Mouse (Mus musculus): ENCODE measurements around the gene Tnfsf13.

The Tnfsf13 gene

DNA sequence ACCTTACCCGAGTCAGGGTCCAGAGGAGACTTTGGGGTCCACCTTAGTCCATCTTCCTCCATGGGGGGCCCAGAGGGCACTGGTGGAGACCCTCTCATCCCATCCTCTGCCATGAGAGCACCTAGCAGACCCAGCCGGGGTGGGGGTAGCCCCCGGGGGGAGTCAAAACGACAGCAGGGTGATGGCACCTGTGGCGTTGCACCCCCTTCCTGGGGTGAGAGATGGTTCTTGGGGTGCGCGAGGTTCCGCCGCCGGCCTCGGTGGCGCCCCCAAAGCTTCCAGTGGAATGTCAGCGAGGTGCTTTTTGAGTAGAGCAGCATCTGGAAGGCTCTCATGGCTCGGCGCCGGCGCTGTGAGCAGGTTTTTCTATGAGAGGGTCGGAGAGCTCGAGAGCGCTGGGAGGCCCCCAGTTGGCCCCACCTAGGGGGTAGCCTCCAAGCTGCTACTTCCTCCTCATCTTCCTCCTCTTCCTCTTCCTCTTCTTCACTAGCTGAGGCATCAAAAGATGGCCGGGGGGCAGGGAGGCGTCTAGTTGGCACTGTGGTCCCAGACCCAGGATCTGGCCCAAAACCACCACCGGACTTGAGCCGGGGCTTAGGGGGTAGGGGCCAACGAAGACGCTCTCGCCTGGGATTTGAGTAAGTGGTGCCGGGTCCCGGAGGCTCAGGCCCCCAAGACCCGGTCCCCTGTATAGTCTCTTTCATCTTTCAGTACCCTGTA is 5.3 kb downstream of the Tnfsf13 start:
- no peak for DNase-seq (ENCODE audit: low spot score)

DNA sequence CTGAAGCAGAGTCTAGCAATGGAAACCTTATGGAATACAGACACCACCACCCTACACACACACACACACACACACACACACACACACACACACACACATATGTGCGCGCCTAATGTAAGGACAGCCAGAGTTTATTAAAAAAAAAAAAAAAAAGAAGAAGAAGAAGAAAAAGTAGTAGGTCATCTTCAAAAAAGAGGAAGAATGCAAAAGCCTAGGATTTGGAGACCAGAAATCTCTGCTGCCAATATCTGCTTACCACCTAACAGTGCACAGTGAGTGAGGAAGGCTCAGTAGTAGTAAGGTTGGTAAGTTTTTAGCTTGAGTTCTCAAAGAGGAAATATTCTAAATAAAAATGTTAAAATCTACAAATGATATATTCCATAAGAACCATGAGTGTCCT is 6.4 kb downstream of the Tnfsf13 start:
- no peak for DNase-seq (ENCODE audit: low spot score)

DNA sequence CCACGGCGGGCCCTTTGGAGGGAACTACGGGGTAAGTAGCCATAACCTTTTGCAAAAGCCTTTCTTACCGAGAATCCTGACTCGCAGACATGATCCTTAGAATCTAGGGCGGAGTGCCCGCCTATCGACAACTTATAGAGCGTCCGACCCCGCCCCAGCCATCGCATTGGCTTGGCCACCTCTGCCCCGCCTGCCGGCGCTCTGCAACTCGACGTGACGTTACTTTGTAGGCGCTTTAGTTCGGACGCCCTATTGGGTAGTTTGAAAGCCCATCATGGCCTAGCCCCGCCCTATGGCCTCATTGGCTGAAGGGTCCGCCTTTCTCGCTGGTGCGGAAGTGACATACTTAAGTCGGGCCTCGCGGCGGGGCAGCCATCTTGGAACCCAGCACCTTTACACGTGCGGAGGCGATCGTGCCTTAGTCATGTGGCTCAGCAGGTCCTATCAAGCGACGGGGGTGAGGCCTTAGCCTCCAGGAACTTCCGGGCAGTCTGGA is 13.3 kb downstream of the Tnfsf13 start, which contains the start of gene Eif4a1:
Gene Eif4a1 (minus strand): TSS at position 213 of the 496 bp plus-strand sequence.
- peak; percentile 100 for DNase-seq (ENCODE audit: low spot score)

DNA sequence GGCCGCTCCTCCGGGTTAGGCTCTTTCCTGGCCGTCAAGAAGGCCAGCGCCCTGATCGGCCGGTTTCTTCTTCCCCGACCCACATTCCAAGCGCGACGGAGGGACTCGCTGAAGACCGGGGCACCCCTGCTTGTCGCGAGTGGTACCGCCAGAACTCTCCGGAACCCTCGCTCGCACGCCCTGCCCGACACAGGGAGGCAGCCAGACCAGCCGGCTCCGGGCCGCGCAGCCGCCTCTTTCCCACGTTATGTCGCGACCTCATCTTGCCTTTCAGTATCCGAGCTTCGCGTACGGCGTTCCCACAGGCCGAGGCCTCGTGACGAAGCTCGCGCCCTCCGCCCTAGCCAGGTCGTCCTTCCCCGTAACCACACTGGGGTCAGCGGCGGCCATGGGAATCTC is 13.9 kb downstream of the Tnfsf13 start:
- DNase-seq (ENCODE audit: low spot score): no peak

DNA sequence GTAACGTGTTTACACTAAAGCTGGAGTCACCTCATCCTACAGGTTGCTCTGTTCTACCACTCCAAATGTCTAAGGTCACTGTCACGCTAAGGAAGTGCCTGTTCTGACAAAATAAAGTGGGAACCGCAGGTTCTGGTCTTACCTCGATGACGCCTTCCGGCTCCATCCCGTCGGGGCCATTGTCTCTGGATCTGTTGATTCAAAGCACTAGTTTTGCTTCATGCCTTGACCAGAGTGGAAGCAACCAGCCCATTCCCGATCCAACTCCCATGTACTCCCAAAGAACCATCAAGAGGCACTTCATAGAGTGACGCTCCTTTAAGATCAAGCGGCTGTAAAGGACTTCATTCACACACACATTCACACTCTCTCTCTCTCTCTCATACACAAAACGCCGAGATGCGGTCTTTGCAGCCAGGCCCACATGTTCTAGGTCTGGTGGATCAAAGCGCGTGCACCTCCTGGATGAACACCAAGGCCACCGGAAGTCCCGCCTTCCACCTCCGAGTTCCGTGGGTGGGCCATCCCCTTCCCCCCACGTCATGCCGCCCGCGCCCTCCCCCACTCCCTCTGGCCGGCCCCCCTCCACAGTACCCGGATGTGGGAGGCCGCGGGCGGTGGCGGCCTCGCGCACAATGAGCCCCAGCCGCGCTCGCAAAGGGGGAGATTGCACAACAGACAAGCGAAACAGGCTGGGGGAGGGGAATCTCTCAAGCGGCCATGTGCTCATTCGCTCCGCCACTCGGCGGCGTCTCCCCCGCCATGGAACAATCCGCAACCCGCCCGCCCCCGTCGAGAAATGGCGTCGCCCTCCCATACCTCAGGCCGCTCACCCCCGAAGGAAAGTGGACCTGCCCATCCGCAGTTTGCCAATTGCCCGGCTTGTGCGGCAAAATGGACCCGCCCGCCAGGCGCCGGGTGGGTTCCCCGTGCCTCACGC is 14.5 kb downstream of the Tnfsf13 start:
- DNase-seq (ENCODE audit: low spot score): peak; percentile 89

DNA sequence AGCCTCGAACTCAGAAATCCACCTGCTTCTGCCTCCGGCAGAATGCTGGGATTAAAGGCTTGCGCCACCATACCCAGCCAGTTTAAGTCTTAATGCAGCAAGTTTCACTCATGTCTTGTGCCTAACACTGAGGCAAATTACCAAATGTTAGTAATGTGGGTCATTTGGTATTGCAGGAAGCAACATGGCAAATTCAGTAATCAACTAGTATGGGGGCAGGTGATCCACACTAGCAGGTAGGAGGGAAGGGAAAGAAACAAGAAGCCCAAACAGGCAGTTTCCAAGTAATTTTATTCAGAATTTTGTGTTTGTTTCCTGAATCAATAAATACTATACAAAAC is 18.9 kb downstream of the Tnfsf13 start:
- DNase-seq (ENCODE audit: low spot score): no peak

DNA sequence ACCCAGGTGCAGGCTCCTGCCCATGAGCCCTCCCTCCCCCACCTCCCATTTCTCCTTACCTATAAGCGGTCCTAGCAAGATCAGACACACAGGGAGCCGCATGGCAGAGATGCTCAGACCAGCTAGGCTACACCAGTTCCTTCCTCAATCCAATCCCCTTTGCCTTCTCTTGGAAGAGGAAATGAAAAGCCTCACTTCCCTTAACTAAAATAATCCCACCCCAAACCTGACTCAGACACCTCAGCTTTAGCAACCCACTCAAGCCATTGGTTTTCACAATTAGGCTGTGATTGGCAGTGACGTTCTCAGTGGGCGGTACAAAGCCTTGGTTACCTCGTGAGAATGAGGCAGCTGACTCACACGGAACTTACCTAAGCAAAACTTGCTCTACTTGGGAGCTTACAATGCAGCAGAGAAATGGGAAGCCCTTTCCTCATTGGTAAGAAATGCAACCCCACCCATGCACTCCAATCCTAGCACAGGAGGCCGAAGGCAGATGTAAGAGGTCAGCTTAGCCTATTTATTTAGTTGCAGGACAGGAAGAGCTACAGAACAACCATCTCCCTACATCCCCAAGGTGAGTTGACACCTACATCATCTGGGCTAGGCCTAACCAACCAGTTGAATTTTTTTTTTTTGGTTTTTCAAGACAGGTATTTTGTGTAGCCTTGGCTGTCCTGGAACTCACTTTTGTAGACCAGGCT is 19.5 kb downstream of the Tnfsf13 start, which contains the start of gene Cd68:
Gene Cd68 (minus strand): TSS at position 193 of the 704 bp plus-strand sequence.
- peak; percentile 60 for DNase-seq (ENCODE audit: low spot score)

DNA sequence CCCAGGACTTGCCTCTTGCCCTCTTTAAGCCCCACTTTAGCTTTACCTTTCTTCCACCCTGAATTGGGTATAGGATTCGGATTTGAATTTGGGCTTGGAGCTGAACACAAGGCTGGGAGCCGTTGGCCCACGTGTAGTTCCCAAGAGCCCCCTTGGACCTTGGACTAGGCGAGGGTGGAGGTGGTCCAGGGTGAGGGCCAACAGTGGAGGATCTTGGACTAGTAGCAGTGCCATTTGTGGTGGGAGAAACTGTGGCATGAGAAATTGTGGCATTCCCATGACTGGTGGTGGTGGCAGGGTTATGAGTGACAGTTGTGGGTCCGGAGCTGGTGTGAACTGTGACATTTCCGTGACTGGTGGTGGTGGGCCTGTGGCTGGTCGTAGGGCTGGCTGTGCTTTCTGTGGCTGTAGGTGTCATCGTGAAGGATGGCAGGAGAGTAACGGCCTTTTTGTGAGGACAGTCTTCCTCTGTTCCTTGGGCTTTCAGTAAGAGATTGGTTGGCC is 20.1 kb downstream of the Tnfsf13 start:
- no peak for DNase-seq (ENCODE audit: low spot score)

DNA sequence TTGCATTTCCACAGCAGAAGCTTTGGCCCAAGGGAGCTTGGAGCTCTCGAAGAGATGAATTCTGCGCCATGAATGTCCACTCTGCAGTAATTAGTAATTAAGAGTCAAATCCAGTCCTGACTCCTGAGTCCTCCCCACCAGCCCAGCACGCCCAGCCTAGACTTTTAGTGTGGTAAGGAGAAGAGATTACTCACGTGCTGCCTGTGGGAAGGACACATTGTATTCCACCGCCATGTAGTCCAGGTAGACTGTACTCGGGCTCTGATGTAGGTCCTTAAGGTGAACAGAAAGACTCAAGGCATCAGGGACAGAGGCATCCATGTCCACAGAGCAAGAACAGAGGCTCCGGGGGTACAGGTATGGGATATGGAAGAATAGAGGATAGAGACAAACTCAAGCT is 20.7 kb downstream of the Tnfsf13 start:
- DNase-seq (ENCODE audit: low spot score): no peak

DNA sequence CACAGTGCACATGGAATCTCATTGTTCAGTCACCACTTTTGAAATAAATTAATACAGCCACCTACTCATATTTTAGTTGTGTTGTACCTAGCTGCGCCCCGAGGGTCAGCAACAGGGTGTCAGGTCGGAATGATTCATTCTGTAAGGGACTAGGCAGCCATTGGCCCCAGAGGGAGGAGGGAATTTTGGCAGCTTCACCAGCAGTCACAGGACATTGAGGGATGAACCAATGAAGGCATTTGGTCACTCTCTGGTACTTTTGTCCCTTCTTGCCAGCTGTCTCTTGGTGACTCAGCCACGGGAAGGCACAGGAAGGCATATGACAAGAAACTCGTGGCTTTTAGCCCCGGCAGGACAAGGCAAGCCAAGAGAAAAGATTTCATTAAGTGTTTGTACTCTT is 21.8 kb downstream of the Tnfsf13 start:
- no peak for DNase-seq (ENCODE audit: low spot score)

DNA sequence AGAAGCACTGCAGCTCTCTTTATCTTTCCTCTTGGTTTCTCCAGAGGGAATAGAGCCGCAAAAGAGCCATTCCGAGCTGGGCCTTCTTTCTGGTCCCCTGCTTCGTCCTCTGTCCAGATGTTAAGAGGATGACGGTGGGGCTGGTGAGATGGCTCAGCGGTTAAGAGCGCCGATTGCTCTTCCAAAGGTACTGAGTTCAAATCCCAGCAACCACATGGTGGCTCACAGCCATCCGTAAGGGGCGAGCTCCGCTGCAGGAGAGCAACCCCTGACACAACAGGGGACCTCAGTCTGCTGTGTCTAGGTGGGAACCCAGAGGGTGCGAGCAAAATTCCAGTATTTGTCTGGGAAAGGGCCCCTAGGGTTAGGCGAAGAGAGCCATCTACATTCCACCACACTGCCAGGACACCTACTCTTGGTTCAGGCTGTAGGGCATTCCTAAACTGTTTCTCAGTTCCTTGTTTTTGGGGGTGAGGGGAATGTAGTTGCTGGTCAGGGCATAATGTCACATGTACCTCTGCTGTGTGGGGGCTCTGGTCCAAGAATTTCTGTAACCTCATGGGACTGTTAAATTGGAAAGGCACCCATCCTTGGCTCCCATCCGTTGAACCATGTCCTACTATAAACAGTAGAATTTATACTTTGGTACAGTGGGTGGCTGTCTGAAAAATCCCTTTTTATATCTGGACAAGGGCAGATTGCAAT is 22.5 kb downstream of the Tnfsf13 start:
- DNase-seq (ENCODE audit: low spot score): no peak

DNA sequence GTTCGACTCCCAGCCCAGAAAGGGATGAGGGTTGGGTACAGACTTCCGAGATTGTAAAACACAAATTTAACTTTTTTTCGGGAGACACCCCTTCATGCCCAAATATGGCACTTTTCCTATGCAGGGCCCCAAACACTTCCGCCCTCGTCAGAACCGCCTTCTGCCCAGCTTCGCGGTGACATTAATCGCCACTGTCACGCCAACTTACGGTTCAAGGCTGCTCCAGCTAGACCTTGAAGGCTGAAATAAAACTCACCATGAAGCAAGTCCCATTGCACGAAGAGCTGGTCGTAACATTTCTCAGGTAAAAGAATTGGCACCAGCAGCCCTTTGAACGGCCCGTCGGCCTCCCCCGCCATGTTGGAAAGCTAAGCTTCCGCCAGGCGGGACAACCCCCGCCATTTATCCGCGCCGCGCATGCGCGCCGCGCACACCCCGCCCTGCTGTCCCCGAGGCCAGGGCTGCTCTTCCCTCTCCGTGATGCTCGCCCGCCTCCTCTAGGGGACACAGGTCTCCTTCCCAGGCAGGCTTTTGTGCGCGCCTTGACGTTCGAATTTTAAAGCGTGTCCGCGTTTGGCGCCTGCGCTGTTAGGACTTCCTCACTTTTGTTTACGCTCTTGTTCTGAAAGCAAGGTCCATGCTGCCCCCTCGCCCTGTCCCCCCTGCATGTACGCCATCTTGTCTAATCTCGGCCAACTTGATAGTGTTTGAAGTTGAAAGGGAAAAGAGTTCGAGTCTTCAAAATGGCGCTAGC is 23.2 kb downstream of the Tnfsf13 start, which contains the start of gene Mpdu1:
Gene Mpdu1 (minus strand): TSS at position 430 of the 754 bp plus-strand sequence.
- DNase-seq (ENCODE audit: low spot score): peak; percentile 91

DNA sequence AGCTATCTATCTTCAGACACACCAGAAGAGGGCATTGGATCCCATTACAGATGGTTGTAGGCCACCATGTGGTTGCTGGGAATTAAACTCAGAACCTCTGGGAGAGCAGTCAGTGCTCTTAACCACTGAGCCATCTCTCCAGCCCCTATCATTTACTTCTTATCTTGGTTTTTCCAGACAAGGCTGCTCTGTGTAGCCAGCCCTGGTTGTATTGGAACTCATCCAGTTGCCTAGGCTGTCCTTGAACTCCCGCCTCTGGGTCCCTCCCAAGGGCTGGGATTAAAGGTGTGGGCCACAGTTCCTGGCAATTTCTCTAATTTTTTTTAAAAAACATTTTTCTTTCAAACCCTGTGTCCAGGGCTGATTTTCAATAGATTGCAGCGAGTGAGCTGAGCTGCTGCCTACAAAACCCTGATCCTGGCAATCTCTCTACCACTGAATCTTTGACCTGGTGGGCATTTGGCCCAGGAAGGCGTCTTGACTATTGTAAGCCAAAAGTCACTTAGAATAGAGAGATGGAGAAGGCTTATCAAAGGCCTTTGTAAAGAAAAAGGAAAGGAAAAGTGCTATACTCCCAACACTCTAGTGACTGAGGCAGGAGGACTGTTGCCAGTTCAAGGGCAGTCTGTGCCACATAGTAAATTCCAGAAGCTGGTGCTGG is 24.2 kb downstream of the Tnfsf13 start:
- DNase-seq (ENCODE audit: low spot score): peak; percentile 46

DNA sequence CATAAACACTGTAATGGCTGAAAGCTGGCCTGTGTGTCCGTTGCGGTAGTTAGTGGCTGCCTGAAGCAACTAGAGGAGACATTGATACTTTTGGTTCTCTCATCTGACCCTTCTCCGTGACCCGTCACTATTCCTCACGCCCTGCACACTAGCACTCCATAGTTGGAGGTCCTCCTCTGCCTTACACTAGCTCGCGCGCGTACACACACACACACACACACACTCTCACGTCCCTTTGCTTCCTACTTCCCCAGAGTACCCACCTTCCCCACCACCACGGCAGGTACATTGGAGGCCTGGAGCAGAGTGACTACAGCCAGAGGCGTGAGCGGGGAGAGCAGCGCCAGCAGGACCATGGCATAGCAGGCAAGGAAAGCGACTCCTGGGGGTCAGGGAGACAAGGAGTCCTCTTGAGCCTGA is 28.1 kb downstream of the Tnfsf13 start:
- no peak for DNase-seq (ENCODE audit: low spot score)

DNA sequence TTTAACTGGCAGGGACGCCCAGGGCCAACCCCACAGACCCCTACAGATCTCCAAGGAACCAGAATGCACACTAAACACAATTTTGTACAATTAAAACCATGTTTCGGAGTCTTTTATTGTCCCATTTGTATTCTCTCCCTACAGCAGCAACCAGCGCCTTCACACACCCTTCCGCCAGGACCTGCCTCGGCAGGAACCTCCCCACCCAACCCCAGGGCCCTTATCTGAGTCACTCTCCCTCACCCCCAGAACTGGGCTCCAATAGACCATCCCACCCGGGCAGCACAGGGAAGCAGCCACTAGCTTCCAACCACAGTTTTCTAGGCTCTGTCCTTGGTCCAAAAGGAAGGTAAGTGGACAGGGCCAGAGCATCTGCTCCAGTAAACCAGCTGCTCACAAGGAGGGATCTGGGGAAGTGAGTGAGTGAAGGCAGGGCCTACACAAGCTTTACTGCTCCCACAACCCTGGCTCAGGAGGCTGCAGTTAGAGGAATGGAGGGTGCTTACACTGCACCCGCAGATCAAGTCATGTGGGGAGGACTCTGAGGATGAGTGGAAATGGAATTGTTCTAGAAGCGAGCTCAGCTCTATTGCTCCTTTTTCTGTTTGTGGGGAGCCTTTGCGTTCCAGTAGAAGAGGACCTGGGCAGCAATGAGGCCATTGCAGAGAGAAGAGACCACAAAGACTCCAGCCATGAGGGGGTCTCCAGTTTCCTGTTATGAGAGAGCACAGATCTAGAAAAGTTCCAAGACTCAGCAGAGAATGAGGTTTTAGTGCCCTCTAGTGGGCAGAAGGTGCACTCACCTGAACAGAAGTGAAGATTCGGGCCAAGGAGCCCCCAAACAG is 28.7 kb downstream of the Tnfsf13 start:
- peak; percentile 70 for DNase-seq (ENCODE audit: low spot score)

DNA sequence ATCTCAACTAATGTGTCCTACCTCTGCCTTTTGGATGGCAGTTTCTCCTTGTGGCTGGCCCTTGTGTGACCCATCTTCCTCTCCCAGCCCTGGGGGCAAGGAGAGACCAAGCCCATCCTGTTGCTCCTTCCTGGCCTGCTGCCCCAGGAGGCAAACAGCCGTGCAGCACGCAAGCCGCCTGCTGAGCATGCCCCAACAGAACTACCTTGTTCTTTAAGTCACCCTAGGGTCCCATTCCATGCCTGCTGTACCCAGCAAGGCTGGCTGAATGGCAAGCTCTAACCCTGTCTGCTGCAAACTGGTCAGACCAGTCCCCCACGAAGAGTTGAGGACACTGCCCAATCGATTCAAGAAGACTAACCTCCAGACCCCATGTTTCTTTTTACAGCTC is 29.5 kb downstream of the Tnfsf13 start:
- no peak for DNase-seq (ENCODE audit: low spot score)

DNA sequence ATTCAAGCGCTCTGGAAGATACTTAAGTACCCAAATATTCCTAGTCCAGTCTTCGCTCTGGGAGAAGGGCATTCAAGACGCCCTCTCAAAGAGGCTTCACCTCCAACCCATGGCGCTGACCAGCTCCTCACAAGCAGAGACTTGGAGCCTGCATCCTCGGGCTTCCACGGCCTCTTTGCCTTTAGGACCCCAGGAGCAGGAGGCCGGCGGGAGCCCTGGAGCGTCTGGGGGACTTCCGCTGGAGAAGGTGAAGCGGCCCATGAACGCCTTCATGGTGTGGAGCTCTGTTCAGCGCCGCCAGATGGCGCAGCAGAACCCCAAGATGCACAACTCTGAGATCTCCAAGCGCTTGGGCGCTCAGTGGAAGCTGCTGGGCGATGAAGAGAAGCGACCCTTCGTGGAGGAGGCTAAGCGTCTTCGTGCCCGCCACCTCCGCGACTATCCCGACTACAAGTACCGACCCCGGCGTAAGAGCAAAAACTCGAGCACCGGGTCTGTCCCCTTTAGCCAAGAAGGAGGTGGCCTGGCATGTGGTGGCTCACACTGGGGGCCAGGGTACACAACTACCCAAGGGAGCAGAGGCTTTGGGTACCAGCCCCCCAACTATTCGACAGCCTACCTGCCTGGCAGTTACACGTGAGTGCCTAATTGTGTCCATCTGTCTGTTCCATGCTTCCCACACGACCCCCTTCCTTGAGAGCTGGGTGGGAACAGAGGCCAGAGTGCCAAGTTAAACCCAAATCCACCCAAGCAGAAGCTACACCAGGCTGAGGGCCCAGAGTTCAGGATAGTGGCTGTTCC is 30.1 kb downstream of the Tnfsf13 start, which contains the start of gene Sox15:
Gene Sox15 (plus strand): TSS at position 51 of the 801 bp plus-strand sequence.
- peak; percentile 58 for DNase-seq (ENCODE audit: low spot score)

DNA sequence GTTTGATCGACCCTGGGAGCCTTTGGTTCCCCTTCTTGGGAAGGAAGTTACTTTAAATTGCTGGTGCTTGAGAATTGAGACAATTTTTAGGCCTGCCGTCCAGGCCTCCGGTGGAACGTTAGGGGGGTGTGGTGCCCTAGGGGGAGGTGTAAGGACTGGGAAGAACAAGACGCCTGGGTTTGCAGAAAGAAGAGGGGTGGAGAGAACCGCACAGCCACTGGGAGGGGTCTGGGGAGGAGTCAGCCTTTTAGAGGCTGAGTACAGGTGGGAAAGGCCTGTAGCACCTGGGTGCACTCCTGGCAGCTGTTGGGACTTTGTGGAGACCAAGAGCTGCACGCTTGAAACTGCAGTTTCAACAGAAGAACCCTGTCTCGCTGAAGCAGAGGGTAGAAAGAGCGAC is 30.8 kb downstream of the Tnfsf13 start:
- DNase-seq (ENCODE audit: low spot score): no peak

All from c-Kit-positive CD71-positive TER-119-positive erythroid progenitor cells, embryonic 14.5 days (primary cell).